Mouse (Mus musculus) kidney, postnatal 0 days (tissue): Measurements from ENCODE around the gene Mogat2. TPM values are rescaled to one million over a fixed set of nuclear protein-coding genes. Genes with fewer than 3 reads are reported as not detected.

Source experiments
- ATAC-seq: fragments of 200-750 bp; cut with Nextera tagmentation; replicated peaks from 2 replicates; pipeline ENCODE4 v1.8.0; 2017; ENCODE audit warnings: low read depth, moderate number of reproducible peaks, moderate TSS enrichment, moderate library complexity; ENCODE audit not compliant: low FRiP score
- DNase-seq: peaks from one replicate; pipeline ENCODE4 v3.0.0-alpha.2; 2016; ENCODE audit warnings: low spot score
- H3K27ac ChIP-seq: fragments of 300-500 bp; sonication (generic); 2 replicates; pipeline ENCODE4 v1.5.1; 2014; ENCODE audit warnings: mild to moderate bottlenecking
- H3K27me3 ChIP-seq: fragments of 300-500 bp; sonication (generic); 2 replicates; pipeline ENCODE4 v1.6.1; 2014; ENCODE audit warnings: low read length, mixed read lengths; ENCODE audit not compliant: insufficient read depth
- H3K36me3 ChIP-seq: fragments of 300-500 bp; sonication (generic); 2 replicates; pipeline ENCODE4 v1.6.1; 2014; ENCODE audit warnings: low read length, mixed read lengths; ENCODE audit not compliant: insufficient read depth
- H3K4me1 ChIP-seq: fragments of 300-500 bp; sonication (generic); replicated peaks from 2 replicates; pipeline ENCODE4 v1.6.1; 2014; ENCODE audit warnings: antibody characterized with exemption, low read length, mixed read lengths; ENCODE audit not compliant: insufficient read depth
- H3K4me2 ChIP-seq: fragments of 300-500 bp; sonication (generic); 2 replicates; pipeline ENCODE4 v1.6.1; 2014; ENCODE audit warnings: mild to moderate bottlenecking, low read length, moderate library complexity, mixed read lengths
- H3K4me3 ChIP-seq: fragments of 300-500 bp; sonication (generic); replicated peaks from 2 replicates; pipeline ENCODE4 v1.5.1; 2014; ENCODE audit warnings: low read depth, low read length
- H3K9ac ChIP-seq: fragments of 300-500 bp; sonication (generic); 2 replicates; pipeline ENCODE4 v1.6.1; 2014; ENCODE audit warnings: low read depth, low read length
- H3K9me3 ChIP-seq: fragments of 300-500 bp; sonication (generic); replicated peaks from 2 replicates; pipeline ENCODE4 v1.6.1; 2016; ENCODE audit warnings: low read length, inconsistent platforms, mixed read lengths
- CTCF ChIP-seq: IDR thresholded peaks from 2 replicates; pipeline ENCODE4 v1.5.1; 2016; ENCODE audit warnings: antibody characterized with exemption, low read depth, mild to moderate bottlenecking, moderate library complexity
- WGBS: fragments of 180-500 bp; shearing (Covaris S2); extraction: QIAGEN DNeasy Blood & Tissue Kit; methylation state at CpG from one replicate; pipeline ENCODE4 v1.1.7; 2014; 5-methylcytosine and 5-hydroxymethylcytosine counted together
- polyA plus RNA-seq: library from polyadenylated mRNA; unstranded; fragments of >200 nt; fragmentation: Nextera tagmentation; extraction: Ambion mirVana; gene quantifications from 2 replicates; pipeline ENCODE4 v1.2.1, GENCODE M21; 2015

Gene Mogat2
- polyA plus RNA-seq, 1 experiment from 2014 or later, result 18.3 TPM

- WGBS, result 50% methylated on average over 11 of the region's 11 CpGs
- H3K4me2 ChIP-seq, result no peak overlapping the region
- H3K36me3 ChIP-seq, result no peaks in the 10 kb centered on the region
- TF ChIP-seq CTCF, result no peak
- no peak overlapping the region for H3K27ac ChIP-seq
- H3K27me3 ChIP-seq, result no peaks in the 10 kb centered on the region
- no peak overlapping the region for H3K9ac ChIP-seq
- no peaks in the 10 kb centered on the region; the same call in 1 of the 2 replicates for H3K4me1 ChIP-seq
- no peak overlapping the region for H3K4me3 ChIP-seq
- no peaks in the 10 kb centered on the region for H3K9me3 ChIP-seq
- DNase-seq, result no peak
- ATAC-seq, result no peak
Observed at GRCm38 (mm10) chr7:99175118-99175517, 63.3 kb downstream of the Mogat2 start.

GRCm38 (mm10) chr7:99174006-99174405, 64.4 kb downstream of the Mogat2 start:
- Histone ChIP-seq H3K4me2 (no peak overlapping the region), H3K27me3 (no peaks in the 10 kb centered on the region)
- WGBS, result 90% methylated on average over 4 of the region's 4 CpGs

DNA sequence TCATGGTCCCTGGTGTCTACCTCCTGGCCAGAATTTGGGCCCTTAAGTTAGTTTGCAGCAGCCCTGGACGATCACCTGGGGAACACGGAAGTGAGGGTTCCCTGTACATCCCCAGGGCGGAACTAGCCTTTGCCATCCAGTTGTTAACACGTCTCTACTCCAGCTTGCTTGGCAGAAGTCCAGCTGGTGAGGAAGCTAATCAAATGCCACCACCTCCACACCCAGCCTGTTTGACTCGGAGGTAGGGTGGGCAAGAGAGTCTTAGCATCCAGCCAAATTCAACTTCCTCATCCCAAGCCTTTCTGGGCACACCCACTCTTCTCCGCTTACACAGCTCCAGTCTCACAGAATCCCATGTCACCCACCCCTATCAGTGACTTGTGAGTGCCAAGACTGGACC, 65.5 kb downstream of the Mogat2 start:
- no peaks in the 10 kb centered on the region for H3K9me3 ChIP-seq
- DNase-seq (no peak), ATAC-seq (no peak)
- H3K4me1 ChIP-seq, result peaks cover 3% of the 10 kb centered on the region; the same call in 1 of the 2 replicates
- TF ChIP-seq CTCF, result no peak
- H3K4me2 ChIP-seq, result no peak overlapping the region
- WGBS, result 73% methylated on average over 6 of the region's 6 CpGs
- H3K27ac ChIP-seq, result no peak overlapping the region
- H3K4me3 ChIP-seq, result no peak overlapping the region
- no peak overlapping the region for H3K9ac ChIP-seq
- H3K27me3 ChIP-seq, result no peaks in the 10 kb centered on the region
- no peaks in the 10 kb centered on the region for H3K36me3 ChIP-seq

More at GRCm38 (mm10) chr7:99174006-99174405, 64.4 kb downstream of the Mogat2 start:
- H3K9ac ChIP-seq, result no peak overlapping the region
- no peaks in the 10 kb centered on the region; the same call in 1 of the 2 replicates for H3K4me1 ChIP-seq
- no peak overlapping the region for H3K27ac ChIP-seq
- ATAC-seq, result no peak
- no peaks in the 10 kb centered on the region for H3K36me3 ChIP-seq
- no peaks in the 10 kb centered on the region for H3K9me3 ChIP-seq
- no peak for TF ChIP-seq CTCF
- no peak overlapping the region for H3K4me3 ChIP-seq
- DNase-seq, result no peak

GRCm38 (mm10) chr7:99171730-99172463, 66.5 kb downstream of the Mogat2 start:
- no peak for TF ChIP-seq CTCF
- no peak overlapping the region for H3K9ac ChIP-seq
- 50% methylated on average over 10 of the region's 10 CpGs for WGBS

DNA sequence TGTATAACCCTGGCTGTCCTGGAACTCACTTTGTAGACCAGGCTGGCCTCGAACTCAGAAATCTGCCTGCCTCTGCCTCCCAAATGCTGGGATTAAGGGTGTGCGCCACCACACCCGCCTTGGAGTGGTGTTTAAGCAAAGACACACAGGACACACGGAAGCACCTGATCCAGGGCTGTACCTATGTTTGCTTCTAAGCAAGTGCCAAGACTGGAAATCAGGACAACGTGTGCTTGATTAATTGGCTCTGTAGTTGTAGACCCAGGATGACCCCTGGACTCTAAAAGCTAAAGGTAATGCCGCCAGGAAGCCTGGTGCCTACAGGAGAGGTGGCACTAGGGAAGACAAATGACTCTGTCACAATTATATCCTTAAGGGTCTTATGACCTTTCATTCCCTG, 67.9 kb downstream of the Mogat2 start:
- H3K4me2 ChIP-seq, result no peak overlapping the region
- no peaks in the 10 kb centered on the region for H3K9me3 ChIP-seq
- no peak overlapping the region for H3K9ac ChIP-seq
- peaks cover 3% of the 10 kb centered on the region; the same call in 1 of the 2 replicates for H3K4me1 ChIP-seq
- DNase-seq (no peak), ATAC-seq (no peak)
- no peak overlapping the region for H3K27ac ChIP-seq
- 85% methylated on average over 6 of the region's 6 CpGs for WGBS
- no peak overlapping the region for H3K4me3 ChIP-seq
- H3K27me3 ChIP-seq, result no peaks in the 10 kb centered on the region
- H3K36me3 ChIP-seq, result no peaks in the 10 kb centered on the region
- TF ChIP-seq CTCF, result no peak

More at GRCm38 (mm10) chr7:99171730-99172463, 66.5 kb downstream of the Mogat2 start:
- peak; percentile 47 for DNase-seq
- Histone ChIP-seq H3K27ac (no peak overlapping the region), H3K9me3 (no peaks in the 10 kb centered on the region), H3K36me3 (no peaks in the 10 kb centered on the region), H3K4me2 (no peak overlapping the region), H3K4me1 (peaks cover 3% of the 10 kb centered on the region; the same call in 1 of the 2 replicates), H3K27me3 (no peaks in the 10 kb centered on the region), H3K4me3 (no peak overlapping the region)
- ATAC-seq, result no peak

DNA sequence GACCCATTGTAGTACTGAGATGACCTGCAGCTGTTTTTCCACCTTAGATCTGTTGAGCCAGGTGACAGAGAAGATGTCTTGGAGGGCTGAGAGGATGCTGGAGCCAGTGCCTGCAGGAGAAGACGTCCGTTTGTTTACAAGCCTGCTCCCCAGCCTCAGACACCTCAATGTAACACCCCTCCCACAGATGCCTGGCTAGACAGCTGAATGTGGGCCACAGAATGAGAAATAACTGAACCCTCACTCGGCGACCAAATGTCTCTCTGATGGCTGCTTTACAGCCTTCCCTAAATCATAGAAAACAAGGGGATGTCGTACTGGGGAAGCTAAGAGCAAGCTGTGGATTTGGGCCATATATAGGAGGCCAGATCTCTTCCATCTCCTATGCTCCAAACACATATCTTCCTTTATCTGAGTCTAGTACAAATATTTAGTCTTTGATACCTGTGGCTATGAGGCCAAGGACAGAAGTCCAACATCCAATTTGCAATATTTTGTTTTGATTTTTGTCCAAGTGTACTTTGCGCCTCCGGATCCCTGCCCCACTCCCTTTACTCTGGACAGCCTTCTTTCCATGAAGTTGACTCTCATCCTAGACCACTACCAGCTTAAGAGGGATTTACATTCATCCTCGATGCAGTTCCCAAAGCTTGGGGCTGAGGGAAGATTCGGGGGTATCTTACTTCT, 68.6 kb downstream of the Mogat2 start:
- Histone ChIP-seq H3K27me3 (no peaks in the 10 kb centered on the region), H3K36me3 (no peaks in the 10 kb centered on the region), H3K9me3 (no peaks in the 10 kb centered on the region), H3K9ac (no peak overlapping the region), H3K4me2 (no peak overlapping the region), H3K27ac (no peak overlapping the region), H3K4me1 (peaks cover 3% of the 10 kb centered on the region; the same call in 1 of the 2 replicates), H3K4me3 (no peak overlapping the region)
- DNase-seq, result no peak
- no peak for ATAC-seq
- TF ChIP-seq CTCF, result no peak
- 70% methylated on average over 9 of the region's 9 CpGs for WGBS

Other genes starting within 250 kb of the Mogat2 start
- gene Uvrag, start 97.5 kb downstream of the Mogat2 start, polyA plus RNA-seq, result 19.0 and 21.6 TPM in 2 replicates
- gene Dgat2, start 55.9 kb downstream of the Mogat2 start, polyA plus RNA-seq, result 53.1 and 57.3 TPM in 2 replicates
- 1.7 and 1.8 TPM in 2 replicates for gene Map6, start 28.8 kb upstream of the Mogat2 start, polyA plus RNA-seq
- 819 and 983 TPM in 2 replicates for gene Serpinh1, start 114.6 kb upstream of the Mogat2 start, polyA plus RNA-seq
- 11.8 and 13.5 TPM in 2 replicates for gene Gdpd5, start 142.8 kb upstream of the Mogat2 start, polyA plus RNA-seq
- gene Klhl35, start 227.4 kb upstream of the Mogat2 start, polyA plus RNA-seq, result 0.97 and 1.3 TPM in 2 replicates
- 873 and 942 TPM in 2 replicates for gene Rps3, start 245.1 kb upstream of the Mogat2 start, polyA plus RNA-seq